Mouse (Mus musculus): Measurements from ENCODE around the gene 9430038I01Rik. TPM values are rescaled to one million over a fixed set of nuclear protein-coding genes. Genes with fewer than 3 reads are reported as not detected.

The 9430038I01Rik gene
- total RNA-seq, 2 experiments from 2014 or later = 3.9 to 4.3 TPM

DNA sequence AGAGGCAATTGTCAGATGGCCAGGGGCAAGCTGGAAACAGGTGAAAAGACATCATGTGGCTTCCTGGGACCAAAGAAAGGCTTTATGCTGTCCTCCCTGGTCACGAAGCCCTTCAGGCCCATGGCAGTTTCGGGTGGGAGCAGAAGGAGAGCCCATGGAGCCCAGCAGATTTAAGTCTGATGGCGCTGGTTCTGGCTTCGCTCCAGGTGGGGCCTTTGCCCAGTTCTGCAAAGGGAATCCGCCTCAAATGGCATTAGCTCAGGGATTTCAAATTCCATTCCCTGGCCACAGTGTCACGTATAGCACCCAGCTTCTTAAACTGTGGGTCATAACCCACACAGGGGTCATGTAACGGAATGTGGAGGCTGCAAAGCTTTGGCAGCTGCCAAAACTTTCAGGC is 63.7 kb downstream of the 9430038I01Rik start:
- DNase-seq (ENCODE audit: extremely low spot score in 1 of 2, low spot score in 2 of 2) = no peak
- intact Hi-C loops (cut with DNase I) = no loop called here
- no peak overlapping the region for H3K4me3 ChIP-seq
- no peak for TF ChIP-seq CTCF (IDR thresholded peaks at IDR 0.05)
- no peak overlapping the region for H3K27ac ChIP-seq

GRCm38 (mm10) chr7:137346068-137346467 is 64.5 kb downstream of the 9430038I01Rik start:
- Histone ChIP-seq H3K27ac (no peak overlapping the region), H3K4me3 (no peak overlapping the region)
- TF ChIP-seq CTCF (IDR thresholded peaks at IDR 0.05) = no peak
- intact Hi-C loops (cut with DNase I) = no loop called here
- DNase-seq (ENCODE audit: extremely low spot score in 1 of 2, low spot score in 2 of 2) = no peak

DNA sequence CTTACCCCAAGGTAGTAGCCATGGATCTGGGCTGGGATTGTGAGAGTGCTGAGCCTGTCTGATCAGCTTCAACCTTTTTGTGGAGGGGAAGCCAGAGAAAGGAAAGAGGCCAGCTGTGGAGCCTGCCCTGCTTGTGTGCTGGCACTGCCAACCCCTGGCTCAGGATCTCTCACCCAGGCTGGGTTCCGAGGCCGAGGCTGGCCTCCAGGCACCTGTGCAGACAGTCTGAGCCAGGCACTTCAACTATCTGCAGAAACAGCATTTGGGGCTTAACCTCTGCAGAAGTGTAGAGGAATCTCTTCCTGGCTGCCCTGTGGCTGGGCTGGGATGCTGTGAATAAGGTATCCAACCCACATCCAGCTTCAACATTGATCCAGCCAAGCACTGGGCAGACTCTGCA is 76.6 kb downstream of the 9430038I01Rik start:
- Histone ChIP-seq H3K27ac (no peak overlapping the region), H3K4me3 (no peak overlapping the region)
- no peak for DNase-seq (ENCODE audit: extremely low spot score in 1 of 2, low spot score in 2 of 2)
- intact Hi-C loops (cut with DNase I) = no loop called here
- no peak for TF ChIP-seq CTCF (IDR thresholded peaks at IDR 0.05)

Other genes starting within 250 kb of the 9430038I01Rik start
- under 1 TPM; 0.20 to 0.35 TPM for gene Ebf3, start 96.3 kb downstream of the 9430038I01Rik start, total RNA-seq (2021)
- gene Glrx3, start 26.9 kb upstream of the 9430038I01Rik start, total RNA-seq (2021) = 10 to 100 TPM; 97.6 to 99.2 TPM

Measured in left cerebral cortex, adult 2 months (tissue).